7 mouse cellular contexts compared by ENCODE assay signal in genomic region chr11:69628286-69628685, GRCm38 (mm10). TPM values are rescaled to one million over a fixed set of nuclear protein-coding genes. Genes with fewer than 3 reads are reported as not detected.
DNase-seq lines count a peak whose midpoint lies in the region; ATAC-seq and TF ChIP-seq lines count a peak whose summit lies in the region.

No protein-coding gene starts in this region.

- H3K79me3 ChIP-seq in C2C12 (ENCODE audit: low read depth) = peaks cover under 1% of the 10 kb centered on the region

- no peaks in the 10 kb centered on the region for H3K36me3 ChIP-seq in C2C12 (ENCODE audit: control insufficient read depth, insufficient read depth)
- H3K36me3 ChIP-seq in lung, embryonic 14.5 days (ENCODE audit: insufficient read depth) = no peaks in the 10 kb centered on the region

- ATAC-seq in lung, embryonic 14.5 days (ENCODE audit: insufficient read depth) = no peak

- H3K27me3 ChIP-seq in C2C12 (ENCODE audit: control insufficient read depth, insufficient read depth, insufficient read length) = no peaks in the 10 kb centered on the region
- H3K27me3 ChIP-seq in lung, embryonic 14.5 days (ENCODE audit: insufficient read depth, low read length) = no peaks in the 10 kb centered on the region

- no peaks in the 10 kb centered on the region for H3K9me3 ChIP-seq in lung, embryonic 14.5 days (ENCODE audit: low read depth, low read length)

- peak; percentile 88 for TF ChIP-seq CTCF in C2C12 (IDR thresholded peaks at IDR 0.05; ENCODE audit: control insufficient read depth, insufficient read depth, insufficient read length)
- peak; percentile 91 for TF ChIP-seq CTCF in brain, embryonic 14.5 days (IDR thresholded peaks at IDR 0.05; ENCODE audit: borderline replicate concordance, extremely low read depth, insufficient read depth, insufficient read length)
- TF ChIP-seq CTCF in lung, embryonic 14.5 days (IDR thresholded peaks at IDR 0.05; ENCODE audit: low read depth) = peak; percentile 97

- H3ac ChIP-seq in C2C12 (ENCODE audit: control insufficient read depth, insufficient read length, low read depth) = no peak overlapping the region

- H3K79me2 ChIP-seq in C2C12 (ENCODE audit: control insufficient read depth, insufficient read depth) = peaks cover 4% of the 10 kb centered on the region

- DNase-seq in 416B (ENCODE audit: low read depth) = peak; percentile 87
- peak; percentile 81 for DNase-seq in brain, embryonic 14.5 days (ENCODE audit: low read depth)
- DNase-seq in fibroblast of lung, adult 2 months (ENCODE audit: low read depth) = peak; percentile 44
- peak; percentile 81 to 91 for DNase-seq in kidney, postnatal 36 days
- peak; percentile 93 for DNase-seq in lung, embryonic 14.5 days
- DNase-seq in right cerebral cortex, postnatal 4 days = peak; percentile 72

- WGBS in lung, embryonic 14.5 days = 34% methylated on average over 6 of the region's 6 CpGs

- H3K9ac ChIP-seq in lung, embryonic 14.5 days = no peak overlapping the region

- H3K4me2 ChIP-seq in lung, embryonic 14.5 days = no peak overlapping the region

- no peaks in the 10 kb centered on the region for H3K4me1 ChIP-seq in lung, embryonic 14.5 days (ENCODE audit: insufficient read depth)

- no peak overlapping the region for H3K27ac ChIP-seq in lung, embryonic 14.5 days (ENCODE audit: low read depth)

- no peak for TF ChIP-seq POLR2A in brain, embryonic 14.5 days (IDR thresholded peaks at IDR 0.05; ENCODE audit: borderline replicate concordance, extremely low read depth, insufficient read depth, insufficient read length, poor library complexity, severe bottlenecking)

- H3K4me3 ChIP-seq in C2C12 (ENCODE audit: insufficient read depth, poor library complexity, severe bottlenecking) = no peak overlapping the region
- no peak overlapping the region for H3K4me3 ChIP-seq in lung, embryonic 14.5 days (ENCODE audit: low read depth, low read length)

TF ChIP-seq in C2C12, 6 proteins besides CTCF, POLR2A, EP300 and RAD21:
- no peak for TF ChIP-seq MYOG (IDR thresholded peaks at IDR 0.05; ENCODE audit: control insufficient read depth, extremely low read depth, insufficient read length)
- TF ChIP-seq USF1 (IDR thresholded peaks at IDR 0.05; ENCODE audit: low read depth) = no peak
- no peak for TF ChIP-seq MYOD1 (IDR thresholded peaks at IDR 0.05; ENCODE audit: control insufficient read depth, insufficient read length, low read depth)
- TF ChIP-seq MAX (IDR thresholded peaks at IDR 0.05) = no peak
- TF ChIP-seq FOSL1 (IDR thresholded peaks at IDR 0.05; ENCODE audit: insufficient read depth, low read length, poor library complexity, severe bottlenecking) = no peak
- TF ChIP-seq CEBPB (IDR thresholded peaks at IDR 0.05; ENCODE audit: low read depth) = no peak

RNA-seq across cellular contexts. Expression of gene Fxr2, which starts 4.5 kb away (rescaled TPM):
- 96.0 TPM for polyA plus RNA-seq in C2C12 (2012; fragmentation: generic; extraction: Trizol)
- 129 and 151 TPM in 2 replicates for polyA plus RNA-seq in brain, embryonic 14.5 days (2012; rRNA removed)
- 26.8 and 31.2 TPM in 2 replicates for polyA plus RNA-seq in lung, embryonic 14.5 days (2014; fragmentation: Nextera tagmentation; extraction: Ambion mirVana)

RNA-seq across cellular contexts. Expression of gene Sat2, which starts 6.5 kb away (rescaled TPM):
- polyA plus RNA-seq in C2C12 (2012; fragmentation: generic; extraction: Trizol) = 3.8 TPM
- polyA plus RNA-seq in brain, embryonic 14.5 days (2012; rRNA removed) = 13.7 and 17.8 TPM in 2 replicates
- polyA plus RNA-seq in lung, embryonic 14.5 days (2014; fragmentation: Nextera tagmentation; extraction: Ambion mirVana) = 18.0 and 18.3 TPM in 2 replicates

RNA-seq across cellular contexts. Expression of gene Shbg, which starts 10.6 kb away (rescaled TPM):
- polyA plus RNA-seq in C2C12 (2012; fragmentation: generic; extraction: Trizol) = 0.18 TPM
- 0.08 TPM in 1 of 2 replicates, not detected in the other for polyA plus RNA-seq in brain, embryonic 14.5 days (2012; rRNA removed)
- not detected in 2 replicates for polyA plus RNA-seq in lung, embryonic 14.5 days (2014; fragmentation: Nextera tagmentation; extraction: Ambion mirVana)

RNA-seq across cellular contexts. Expression of gene Atp1b2, which starts 22.5 kb away (rescaled TPM):
- 0.20 TPM for polyA plus RNA-seq in C2C12 (2012; fragmentation: generic; extraction: Trizol)
- 44.3 and 74.7 TPM in 2 replicates for polyA plus RNA-seq in brain, embryonic 14.5 days (2012; rRNA removed)
- 6.9 and 9.8 TPM in 2 replicates for polyA plus RNA-seq in lung, embryonic 14.5 days (2014; fragmentation: Nextera tagmentation; extraction: Ambion mirVana)

RNA-seq across cellular contexts. Expression of gene Sox15, which starts 26.8 kb away (rescaled TPM):
- polyA plus RNA-seq in C2C12 (2012; fragmentation: generic; extraction: Trizol) = 0.08 TPM
- 0.42 TPM in 1 of 2 replicates, not detected in the other for polyA plus RNA-seq in brain, embryonic 14.5 days (2012; rRNA removed)
- polyA plus RNA-seq in lung, embryonic 14.5 days (2014; fragmentation: Nextera tagmentation; extraction: Ambion mirVana) = not detected in 2 replicates
